Mouse (Mus musculus) stomach, embryonic 15.5 days (tissue): ENCODE data around the gene Megf6. TPM values are rescaled to one million over a fixed set of nuclear protein-coding genes. Genes with fewer than 3 reads are reported as not detected.
A peak's percentile ranks its signal among the peaks of the same experiment; 100 is the strongest.

ENCODE experiments used
- ATAC-seq: fragments of 200-750 bp; cut with Nextera tagmentation; 2 replicates; pipeline ENCODE4 v1.8.0; 2017; ENCODE audit warnings: low read depth, moderate number of reproducible peaks, moderate TSS enrichment; ENCODE audit not compliant: insufficient read depth, low FRiP score
- H3K27ac ChIP-seq: fragments of 300-500 bp; sonication (generic); 2 replicates; pipeline ENCODE4 v1.5.1; 2015; ENCODE audit warnings: mild to moderate bottlenecking, inconsistent platforms
- H3K27me3 ChIP-seq: fragments of 300-500 bp; sonication (generic); replicated peaks from 2 replicates; pipeline ENCODE4 v1.6.1; 2015; ENCODE audit warnings: inconsistent platforms
- H3K36me3 ChIP-seq: fragments of 300-500 bp; sonication (generic); 2 replicates; pipeline ENCODE4 v1.6.1; 2015; ENCODE audit warnings: inconsistent platforms
- H3K4me1 ChIP-seq: fragments of 300-500 bp; sonication (generic); 2 replicates; pipeline ENCODE4 v1.6.1; 2015; ENCODE audit warnings: inconsistent platforms
- H3K4me2 ChIP-seq: fragments of 300-500 bp; sonication (generic); 2 replicates; pipeline ENCODE4 v1.6.1; 2015; ENCODE audit warnings: mild to moderate bottlenecking, inconsistent platforms
- H3K4me3 ChIP-seq: fragments of 300-500 bp; sonication (generic); replicated peaks from 2 replicates; pipeline ENCODE4 v1.5.1; 2015; ENCODE audit warnings: inconsistent platforms
- H3K9ac ChIP-seq: fragments of 300-500 bp; sonication (generic); 2 replicates; pipeline ENCODE4 v1.6.1; 2015; ENCODE audit warnings: inconsistent platforms
- H3K9me3 ChIP-seq: fragments of 300-500 bp; sonication (generic); 2 replicates; pipeline ENCODE4 v1.6.1; 2016; ENCODE audit warnings: inconsistent platforms
- WGBS: fragments of 180-500 bp; shearing (Covaris S2); methylation state at CpG from one replicate; pipeline ENCODE4 v1.1.7; 2015; 5-methylcytosine and 5-hydroxymethylcytosine counted together
- polyA plus RNA-seq: library from polyadenylated mRNA; unstranded; fragments of >200 nt; fragmentation: Nextera tagmentation; extraction: Ambion mirVana; gene quantifications from 2 replicates; pipeline ENCODE4 v1.2.1, GENCODE M21; 2015

The Megf6 gene
- polyA plus RNA-seq, 1 experiment from 2014 or later: 20.9 TPM

- peak overlapping the region; percentile 96 for H3K4me2 ChIP-seq
- no peak overlapping the region for H3K27ac ChIP-seq
- peaks cover 45% of the 10 kb centered on the region for H3K27me3 ChIP-seq
- ATAC-seq: no peak
- peaks cover 31% of the 10 kb centered on the region for H3K4me1 ChIP-seq
- H3K4me3 ChIP-seq: peak overlapping the region; percentile 49
- 0 out of 2 replicates have a peak, but pooled peaks cover 2% of the 10 kb centered on the region for H3K36me3 ChIP-seq
- H3K9me3 ChIP-seq: no peaks in the 10 kb centered on the region
- H3K9ac ChIP-seq: 0 out of 2 replicates have a peak overlapping the region, but pooled peaks have one; percentile 7
- 3% methylated on average over 46 of the region's 46 CpGs for WGBS
Measured at GRCm38 (mm10) chr4:154140213-154141008, 30.1 kb upstream of the Megf6 start.

DNA sequence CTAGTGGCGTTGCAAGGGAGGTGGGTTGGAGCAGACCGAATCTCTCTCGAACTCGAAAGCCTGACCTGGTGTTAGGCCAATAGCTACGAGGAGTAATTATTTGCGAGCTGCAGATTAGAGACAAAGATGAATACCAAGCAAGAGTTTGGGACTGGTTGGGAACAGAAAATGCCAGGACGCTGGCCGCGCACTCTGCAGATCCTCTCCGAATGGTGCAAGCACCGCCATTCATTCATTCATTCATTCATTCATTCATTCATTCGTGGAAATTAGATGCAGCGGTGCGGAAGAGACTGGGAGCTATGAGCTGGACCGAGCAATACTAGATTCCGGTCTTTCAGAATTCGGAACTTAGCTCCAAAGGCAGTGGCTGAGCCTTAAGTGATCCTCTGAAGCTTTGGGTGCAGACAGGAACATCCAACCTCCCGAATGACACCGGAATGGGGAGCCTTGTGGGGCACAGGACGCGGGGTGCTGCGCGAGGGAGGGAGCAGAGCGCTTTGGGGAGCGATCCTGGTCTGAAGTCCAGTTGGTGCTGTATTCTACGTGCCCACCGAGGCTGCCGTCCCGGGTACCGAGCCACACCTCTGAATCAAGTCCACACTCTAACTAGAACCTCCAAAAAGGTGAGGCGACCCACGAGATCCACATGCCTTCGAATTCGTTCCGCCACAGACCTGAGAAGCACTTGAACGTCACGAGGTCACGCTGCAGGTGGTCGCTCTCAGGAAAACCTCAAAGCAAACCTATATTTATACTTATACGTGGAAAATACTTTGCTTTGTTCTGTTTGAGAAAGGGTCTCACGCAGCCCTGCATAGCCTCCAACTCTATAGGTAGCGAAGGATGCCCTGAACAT, 29.3 kb upstream of the Megf6 start:
- Histone ChIP-seq H3K9ac (no peak overlapping the region), H3K27me3 (peaks cover 45% of the 10 kb centered on the region)
- WGBS: 3% methylated on average over 42 of the region's 42 CpGs

GRCm38 (mm10) chr4:154142211-154143040, 28.1 kb upstream of the Megf6 start, which contains the start of gene Wrap73:
TSS of gene Wrap73 (plus strand) at chr4:154142372.
- H3K4me1 ChIP-seq: peaks cover 31% of the 10 kb centered on the region
- peak; percentile 94 for ATAC-seq
- H3K27me3 ChIP-seq: peaks cover 42% of the 10 kb centered on the region
- peak within 1 kb of the TSS; percentile 83 for H3K4me3 ChIP-seq
- no peaks in the 10 kb centered on the region for H3K9me3 ChIP-seq
- H3K4me2 ChIP-seq: peak within 1 kb of the TSS; percentile 87
- H3K36me3 ChIP-seq: 0 out of 2 replicates have a peak, but pooled peaks cover 2% of the 10 kb centered on the region
- WGBS: 1% methylated on average over 49 of the region's 49 CpGs
- peak within 1 kb of the TSS; percentile 89 for H3K27ac ChIP-seq
- peak within 1 kb of the TSS; percentile 67 for H3K9ac ChIP-seq

More for the DNA sequence above, 29.3 kb upstream of the Megf6 start:
- Histone ChIP-seq H3K4me3 (peak overlapping the region; percentile 49; the same call in 1 of the 2 replicates), H3K4me2 (peak overlapping the region; percentile 96), H3K9me3 (no peaks in the 10 kb centered on the region), H3K4me1 (peaks cover 31% of the 10 kb centered on the region), H3K27ac (no peak overlapping the region), H3K36me3 (0 out of 2 replicates have a peak, but pooled peaks cover 2% of the 10 kb centered on the region)
- no peak for ATAC-seq

- Histone ChIP-seq H3K9me3 (no peaks in the 10 kb centered on the region), H3K4me3 (no peak overlapping the region), H3K27ac (no peak overlapping the region), H3K9ac (no peak overlapping the region), H3K36me3 (peaks cover 8% of the 10 kb centered on the region; the same call in 1 of the 2 replicates), H3K27me3 (peaks cover 20% of the 10 kb centered on the region), H3K4me2 (no peak overlapping the region), H3K4me1 (peaks cover 25% of the 10 kb centered on the region)
- no peak for ATAC-seq
- 82% methylated on average over 3 of the region's 3 CpGs for WGBS
Measured at GRCm38 (mm10) chr4:154144712-154145111, 25.8 kb upstream of the Megf6 start.

GRCm38 (mm10) chr4:154146342-154146741, 24.2 kb upstream of the Megf6 start:
- no peak for ATAC-seq
- Histone ChIP-seq H3K4me1 (peaks cover 9% of the 10 kb centered on the region; the same call in 1 of the 2 replicates), H3K9me3 (no peaks in the 10 kb centered on the region), H3K27ac (no peak overlapping the region), H3K9ac (no peak overlapping the region), H3K4me3 (no peak overlapping the region), H3K36me3 (peaks cover 16% of the 10 kb centered on the region), H3K27me3 (peaks cover 4% of the 10 kb centered on the region; the same call in 1 of the 2 replicates), H3K4me2 (no peak overlapping the region)
- WGBS: 83% methylated on average over 10 of the region's 10 CpGs

DNA sequence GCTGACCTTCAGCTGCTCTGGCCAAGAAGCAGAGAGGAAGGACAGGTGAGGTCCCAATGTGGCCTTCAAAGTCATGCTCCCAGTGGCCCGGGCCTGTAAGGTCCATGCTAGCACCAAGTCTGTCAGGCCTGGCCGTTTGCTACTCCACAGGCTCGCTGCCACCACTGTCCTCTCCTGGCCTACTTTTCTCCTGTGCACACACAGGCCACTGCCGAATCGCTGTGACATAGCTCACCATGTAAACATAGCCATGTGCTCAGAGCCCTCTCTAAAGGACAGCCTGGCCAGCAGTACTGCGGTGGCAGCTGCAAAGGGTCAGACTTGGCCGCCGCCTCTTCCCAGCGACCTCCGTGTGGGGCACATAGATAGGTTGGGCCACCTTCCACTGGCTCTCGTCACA, 16.4 kb upstream of the Megf6 start:
- WGBS: 72% methylated on average over 11 of the region's 11 CpGs
- H3K4me3 ChIP-seq: no peak overlapping the region
- no peak overlapping the region for H3K4me2 ChIP-seq
- H3K9ac ChIP-seq: no peak overlapping the region
- peaks cover under 1% of the 10 kb centered on the region; the same call in 1 of the 2 replicates for H3K4me1 ChIP-seq
- H3K27ac ChIP-seq: no peak overlapping the region
- H3K36me3 ChIP-seq: peaks cover 37% of the 10 kb centered on the region
- no peaks in the 10 kb centered on the region for H3K9me3 ChIP-seq
- no peak for ATAC-seq
- no peaks in the 10 kb centered on the region for H3K27me3 ChIP-seq

DNA sequence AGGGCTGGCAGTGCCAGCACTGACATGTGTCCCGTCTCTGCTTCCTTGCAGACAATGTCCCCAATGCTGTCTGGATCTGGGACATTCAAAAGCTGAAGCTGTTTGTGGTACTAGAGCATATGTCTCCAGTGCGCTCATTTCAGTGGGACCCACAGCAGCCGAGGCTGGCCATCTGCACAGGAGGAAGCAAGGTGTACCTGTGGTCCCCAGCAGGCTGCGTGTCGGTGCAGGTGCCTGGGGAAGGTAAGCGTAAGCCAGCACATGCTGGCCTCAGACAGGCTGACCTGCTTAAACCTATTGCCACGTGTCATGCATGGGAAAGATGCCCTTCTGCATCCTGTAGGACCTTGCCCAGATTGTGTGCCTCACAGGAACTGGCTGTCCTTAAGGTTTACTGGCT, 14.5 kb upstream of the Megf6 start:
- peaks cover 33% of the 10 kb centered on the region for H3K36me3 ChIP-seq
- no peak for ATAC-seq

DNA sequence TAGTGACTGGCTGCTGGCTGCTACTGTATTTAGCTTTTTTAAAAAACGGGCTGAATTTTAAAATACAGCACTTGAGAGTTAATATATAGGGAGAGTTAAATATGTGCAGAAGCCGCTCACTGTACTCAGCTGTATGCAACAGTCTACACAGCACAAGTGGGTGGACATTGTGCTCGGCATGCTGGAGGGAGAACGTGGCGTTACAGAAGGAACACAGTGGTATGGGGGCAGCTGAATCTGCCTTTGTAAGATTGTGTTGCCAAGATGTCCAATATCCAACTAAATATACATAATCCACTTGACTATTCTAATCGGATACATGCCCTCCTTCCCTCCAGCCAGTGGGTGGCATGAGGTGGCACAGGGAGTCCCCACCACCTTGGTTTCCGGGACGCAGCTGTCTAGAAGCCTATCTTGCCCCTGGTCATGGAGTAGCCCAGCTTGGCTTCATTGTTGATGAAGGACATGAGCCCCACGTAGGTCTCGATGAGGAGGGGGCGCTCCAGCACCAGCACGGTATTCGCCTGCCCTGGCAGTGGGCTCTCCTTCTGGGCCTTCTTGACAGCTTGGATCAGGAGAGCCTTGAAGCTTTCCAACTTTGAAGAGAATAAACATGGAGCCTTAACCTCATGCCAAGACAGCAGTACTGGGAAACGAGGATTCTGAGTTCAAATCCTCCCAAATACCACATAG, 12.4 kb upstream of the Megf6 start:
- 90% methylated on average over 14 of the region's 14 CpGs for WGBS
- no peak overlapping the region for H3K4me2 ChIP-seq
- no peaks in the 10 kb centered on the region for H3K9me3 ChIP-seq
- H3K4me3 ChIP-seq: no peak overlapping the region
- H3K9ac ChIP-seq: no peak overlapping the region
- no peak overlapping the region for H3K27ac ChIP-seq
- ATAC-seq: no peak
- peaks cover 16% of the 10 kb centered on the region for H3K4me1 ChIP-seq
- H3K27me3 ChIP-seq: no peaks in the 10 kb centered on the region
- H3K36me3 ChIP-seq: peaks cover 20% of the 10 kb centered on the region

More for the DNA sequence above, 14.5 kb upstream of the Megf6 start:
- WGBS: 85% methylated on average over 7 of the region's 7 CpGs
- no peak overlapping the region for H3K27ac ChIP-seq
- no peaks in the 10 kb centered on the region for H3K27me3 ChIP-seq
- no peak overlapping the region for H3K4me2 ChIP-seq
- peaks cover 9% of the 10 kb centered on the region for H3K4me1 ChIP-seq
- no peak overlapping the region for H3K9ac ChIP-seq
- no peak overlapping the region for H3K4me3 ChIP-seq
- no peaks in the 10 kb centered on the region for H3K9me3 ChIP-seq

- Histone ChIP-seq H3K9ac (no peak overlapping the region), H3K4me3 (peak overlapping the region; percentile 98; the same call in 1 of the 2 replicates), H3K27ac (no peak overlapping the region), H3K9me3 (no peaks in the 10 kb centered on the region), H3K4me1 (peaks cover 16% of the 10 kb centered on the region), H3K27me3 (no peaks in the 10 kb centered on the region), H3K36me3 (peaks cover 18% of the 10 kb centered on the region), H3K4me2 (no peak overlapping the region)
- 14% methylated on average over 6 of the region's 6 CpGs for WGBS
- ATAC-seq: no peak
Measured at GRCm38 (mm10) chr4:154159002-154159401, 11.5 kb upstream of the Megf6 start.

- peak overlapping the region; percentile 71; the same call in 1 of the 2 replicates for H3K9ac ChIP-seq
- ATAC-seq: peak; percentile 30
- WGBS: 2% methylated on average over 47 of the region's 47 CpGs
- peaks cover 15% of the 10 kb centered on the region for H3K36me3 ChIP-seq
- H3K4me3 ChIP-seq: peak overlapping the region; percentile 98
- H3K27ac ChIP-seq: peak overlapping the region; percentile 72
- H3K4me1 ChIP-seq: peaks cover 16% of the 10 kb centered on the region
- no peaks in the 10 kb centered on the region for H3K9me3 ChIP-seq
- H3K4me2 ChIP-seq: peak overlapping the region; percentile 79
- H3K27me3 ChIP-seq: no peaks in the 10 kb centered on the region
Measured at GRCm38 (mm10) chr4:154159961-154160537, 10.5 kb upstream of the Megf6 start.
